Mouse (Mus musculus): Measurements from ENCODE around the gene Diras2. TPM values are rescaled to one million over a fixed set of nuclear protein-coding genes. Genes with fewer than 3 reads are reported as not detected.
"Not testable (repeated sequence)": the region's sequence is repeated elsewhere in the genome, so short reads cannot be mapped to it uniquely, and the experiment has no call there.

Diras2 gene
- polyA plus RNA-seq, 1 experiment from 2014 or later = 0.15 TPM

- Histone ChIP-seq H3K4me1 (no peaks in the 10 kb centered on the region; the same call in 1 of the 2 replicates), H3K9me3 (no peaks in the 10 kb centered on the region), H3K4me3 (no peak overlapping the region), H3K36me3 (replicated peaks) (no peaks in the 10 kb centered on the region), H3K27me3 (replicated peaks; ENCODE audit: low read depth, poor library complexity, severe bottlenecking) (no peaks in the 10 kb centered on the region), H3K27ac (replicated peaks) (no peak overlapping the region)
- WGBS = 92% methylated on average over 35 of the region's 35 CpGs
- DNase-seq (ENCODE audit: low spot score) = no peak
These were observed 23.4 kb downstream of the Diras2 start for GRCm38 (mm10) chr13:52507460-52508293.

- 84% methylated on average over 3 of the region's 3 CpGs for WGBS
- not testable (repeated sequence) for DNase-seq (ENCODE audit: low spot score); H3K27ac ChIP-seq (replicated peaks); H3K9me3 ChIP-seq; H3K36me3 ChIP-seq (replicated peaks); H3K4me1 ChIP-seq; H3K4me3 ChIP-seq; H3K27me3 ChIP-seq (replicated peaks; ENCODE audit: low read depth, poor library complexity, severe bottlenecking)
These were observed 24.3 kb downstream of the Diras2 start for GRCm38 (mm10) chr13:52506822-52507221.

GRCm38 (mm10) chr13:52505683-52506285 is 25.3 kb downstream of the Diras2 start:
- H3K9me3 ChIP-seq = not testable (repeated sequence)

GRCm38 (mm10) chr13:52501686-52502085 is 29.4 kb downstream of the Diras2 start:
- Histone ChIP-seq H3K4me1 (no peaks in the 10 kb centered on the region; the same call in 1 of the 2 replicates), H3K27ac (replicated peaks) (no peak overlapping the region), H3K36me3 (replicated peaks) (no peaks in the 10 kb centered on the region), H3K4me3 (no peak overlapping the region), H3K27me3 (replicated peaks; ENCODE audit: low read depth, poor library complexity, severe bottlenecking) (no peaks in the 10 kb centered on the region), H3K9me3 (no peaks in the 10 kb centered on the region)
- no peak for DNase-seq (ENCODE audit: low spot score)
- WGBS = 85% methylated on average over 8 of the region's 8 CpGs

More at GRCm38 (mm10) chr13:52505683-52506285, 25.3 kb downstream of the Diras2 start:
- whole genome bisulfite sequencing = 90% methylated on average over 5 of the region's 5 CpGs
- H3K4me1 ChIP-seq; H3K27ac ChIP-seq (replicated peaks); DNase-seq (ENCODE audit: low spot score); H3K27me3 ChIP-seq (replicated peaks; ENCODE audit: low read depth, poor library complexity, severe bottlenecking); H3K36me3 ChIP-seq (replicated peaks); H3K4me3 ChIP-seq: not testable (repeated sequence)

- no peak overlapping the region for H3K27ac ChIP-seq (replicated peaks)
- DNase-seq (ENCODE audit: low spot score) = no peak
- no peaks in the 10 kb centered on the region for H3K36me3 ChIP-seq (replicated peaks)
- H3K4me3 ChIP-seq = no peak overlapping the region
- 77% methylated on average over 4 of the region's 4 CpGs for WGBS
- no peaks in the 10 kb centered on the region for H3K4me1 ChIP-seq
- no peaks in the 10 kb centered on the region for H3K9me3 ChIP-seq
- no peaks in the 10 kb centered on the region for H3K27me3 ChIP-seq (replicated peaks; ENCODE audit: low read depth, poor library complexity, severe bottlenecking)
These were observed 34.0 kb downstream of the Diras2 start for GRCm38 (mm10) chr13:52497029-52497550.

GRCm38 (mm10) chr13:52488821-52489220 is 42.3 kb downstream of the Diras2 start:
- 91% methylated on average over 7 of the region's 7 CpGs for WGBS
- no peaks in the 10 kb centered on the region for H3K27me3 ChIP-seq (replicated peaks; ENCODE audit: low read depth, poor library complexity, severe bottlenecking)
- no peak overlapping the region for H3K27ac ChIP-seq (replicated peaks)
- DNase-seq (ENCODE audit: low spot score) = no peak
- no peak overlapping the region for H3K4me3 ChIP-seq
- no peaks in the 10 kb centered on the region for H3K36me3 ChIP-seq (replicated peaks)
- H3K4me1 ChIP-seq = no peaks in the 10 kb centered on the region
- no peaks in the 10 kb centered on the region for H3K9me3 ChIP-seq

GRCm38 (mm10) chr13:52484064-52484463 is 47.0 kb downstream of the Diras2 start:
- no peaks in the 10 kb centered on the region for H3K27me3 ChIP-seq (replicated peaks; ENCODE audit: low read depth, poor library complexity, severe bottlenecking)
- H3K27ac ChIP-seq (replicated peaks) = no peak overlapping the region
- H3K4me1 ChIP-seq = no peaks in the 10 kb centered on the region
- no peaks in the 10 kb centered on the region for H3K36me3 ChIP-seq (replicated peaks)
- no peak overlapping the region for H3K4me3 ChIP-seq
- 78% methylated on average over 4 of the region's 4 CpGs for WGBS
- DNase-seq (ENCODE audit: low spot score) = no peak
- H3K9me3 ChIP-seq = no peaks in the 10 kb centered on the region

- H3K4me1 ChIP-seq = no peaks in the 10 kb centered on the region
- H3K27ac ChIP-seq (replicated peaks) = no peak overlapping the region
- no peak for DNase-seq (ENCODE audit: low spot score)
- WGBS = 82% methylated on average over 2 of the region's 2 CpGs
- no peaks in the 10 kb centered on the region for H3K36me3 ChIP-seq (replicated peaks)
- no peaks in the 10 kb centered on the region for H3K9me3 ChIP-seq
- H3K27me3 ChIP-seq (replicated peaks; ENCODE audit: low read depth, poor library complexity, severe bottlenecking) = no peaks in the 10 kb centered on the region
- no peak overlapping the region for H3K4me3 ChIP-seq
These were observed 49.3 kb downstream of the Diras2 start for GRCm38 (mm10) chr13:52481786-52482185.

GRCm38 (mm10) chr13:52479146-52479545 is 51.9 kb downstream of the Diras2 start:
- H3K27ac ChIP-seq (replicated peaks) = no peak overlapping the region
- H3K36me3 ChIP-seq (replicated peaks) = no peaks in the 10 kb centered on the region
- WGBS = 92% methylated on average over 5 of the region's 5 CpGs
- H3K4me3 ChIP-seq = no peak overlapping the region
- H3K9me3 ChIP-seq = no peaks in the 10 kb centered on the region
- DNase-seq (ENCODE audit: low spot score) = no peak
- H3K4me1 ChIP-seq = no peaks in the 10 kb centered on the region
- H3K27me3 ChIP-seq (replicated peaks; ENCODE audit: low read depth, poor library complexity, severe bottlenecking) = no peaks in the 10 kb centered on the region

- H3K4me1 ChIP-seq = no peaks in the 10 kb centered on the region
- DNase-seq (ENCODE audit: low spot score) = no peak
- no peak overlapping the region for H3K4me3 ChIP-seq
- no peaks in the 10 kb centered on the region for H3K27me3 ChIP-seq (replicated peaks; ENCODE audit: low read depth, poor library complexity, severe bottlenecking)
- H3K9me3 ChIP-seq = no peaks in the 10 kb centered on the region
- H3K27ac ChIP-seq (replicated peaks) = no peak overlapping the region
- H3K36me3 ChIP-seq (replicated peaks) = no peaks in the 10 kb centered on the region
- 91% methylated on average over 11 of the region's 11 CpGs for WGBS
These were observed 54.0 kb downstream of the Diras2 start for GRCm38 (mm10) chr13:52476998-52477601.

GRCm38 (mm10) chr13:52476222-52476621 is 54.9 kb downstream of the Diras2 start:
- Histone ChIP-seq H3K4me3 (no peak overlapping the region), H3K27ac (replicated peaks) (no peak overlapping the region), H3K27me3 (replicated peaks; ENCODE audit: low read depth, poor library complexity, severe bottlenecking) (no peaks in the 10 kb centered on the region), H3K4me1 (no peaks in the 10 kb centered on the region), H3K36me3 (replicated peaks) (no peaks in the 10 kb centered on the region), H3K9me3 (no peaks in the 10 kb centered on the region)
- DNase-seq (ENCODE audit: low spot score) = peak; percentile 16
- WGBS = 68% methylated on average over 3 of the region's 3 CpGs

- DNase-seq (ENCODE audit: low spot score) = no peak
- Histone ChIP-seq H3K27ac (replicated peaks) (no peak overlapping the region), H3K27me3 (replicated peaks; ENCODE audit: low read depth, poor library complexity, severe bottlenecking) (no peaks in the 10 kb centered on the region), H3K4me3 (no peak overlapping the region), H3K4me1 (no peaks in the 10 kb centered on the region), H3K36me3 (replicated peaks) (no peaks in the 10 kb centered on the region), H3K9me3 (no peaks in the 10 kb centered on the region)
- 91% methylated on average over 10 of the region's 10 CpGs for WGBS
These were observed 55.8 kb downstream of the Diras2 start for GRCm38 (mm10) chr13:52475264-52475663.
